Mouse (Mus musculus): Measurements from ENCODE around the gene Wbp2nl.

GRCm38 (mm10) chr15:82348999-82349341, 50.2 kb downstream of the Wbp2nl start:
- TF ChIP-seq POLR2A (IDR thresholded peaks at IDR 0.05; ENCODE audit: insufficient read depth, low read depth, low read length): no peak
- TF ChIP-seq CTCF (IDR thresholded peaks at IDR 0.05): no peak
- TF ChIP-seq EP300 (IDR thresholded peaks at IDR 0.05; ENCODE audit: insufficient read depth, low read depth, low read length): no peak
